13 mouse cellular contexts compared by ENCODE assay signal in the genomic region with DNA sequence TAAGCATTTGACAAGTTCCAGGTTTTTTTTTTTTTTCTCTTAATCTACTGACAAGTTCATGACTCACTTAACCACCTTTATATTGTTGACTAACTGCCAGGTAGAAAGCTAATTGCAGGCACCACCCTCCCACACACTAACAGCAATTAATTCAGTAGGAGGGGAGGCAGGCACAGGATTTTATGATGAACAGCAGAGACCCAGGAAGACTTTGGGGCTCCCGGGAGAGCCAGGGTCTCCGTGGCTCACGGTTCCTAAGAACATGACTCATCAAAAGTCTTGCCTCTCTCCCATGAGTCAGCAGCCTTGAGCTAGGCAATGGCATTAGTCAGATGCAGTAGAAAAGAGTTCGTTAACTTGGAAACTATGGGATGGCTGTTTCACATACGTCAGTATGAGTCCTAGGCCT.
DNase-seq lines count a peak whose midpoint lies in the region; ATAC-seq and TF ChIP-seq lines count a peak whose summit lies in the region.
"Had no signal": no experiment of that assay in that cellular context is flagged by ENCODE, and none has a peak within 500 bp of the region (broad histone marks: within the 10 kb centered on the region; RNA-seq: fewer than 3 reads in every experiment).

No protein-coding gene starts in this region.

- WGBS in intestine, postnatal 0 days: 47% methylated on average over 5 of the region's 5 CpGs

- no peak for TF ChIP-seq CTCF in Patski (IDR thresholded peaks at IDR 0.05)
- no peak for TF ChIP-seq CTCF in intestine, postnatal 0 days (IDR thresholded peaks at IDR 0.05; ENCODE audit: low read depth)

- peak; percentile 52; the same call in 1 of the 2 replicates for ATAC-seq in frontal cortex, adult (ENCODE audit: low TSS enrichment)
- peak; percentile 73 for ATAC-seq in Patski
- peak; percentile 39 for ATAC-seq in intestine, postnatal 0 days

- CTCF ChIA-PET in Patski (lab: Charles Lee): no interaction called here

- peak overlapping the region; percentile 41; the same call in 1 of the 2 replicates for H3K27ac ChIP-seq in intestine, postnatal 0 days (ENCODE audit: low read depth, low read length)
- H3K27ac ChIP-seq: embryonic facial prominence, embryonic 10.5 days; forebrain, embryonic 12.5 days had no signal

- H3K4me3 ChIP-seq in intestine, postnatal 0 days (ENCODE audit: low read depth, low read length): no peak overlapping the region
- H3K4me3 ChIP-seq: embryonic facial prominence, embryonic 10.5 days; forebrain, embryonic 12.5 days had no signal

- no peak overlapping the region for H3K9ac ChIP-seq in intestine, postnatal 0 days (ENCODE audit: low read depth, low read length)
- H3K9ac ChIP-seq: forebrain, embryonic 12.5 days had no signal

- H3K36me3 ChIP-seq in intestine, postnatal 0 days (ENCODE audit: control insufficient read depth, insufficient read depth): no peaks in the 10 kb centered on the region
- H3K36me3 ChIP-seq: embryonic facial prominence, embryonic 10.5 days; forebrain, embryonic 12.5 days had no signal

- H3K27me3 ChIP-seq in Patski: no peaks in the 10 kb centered on the region
- H3K27me3 ChIP-seq in intestine, postnatal 0 days (replicated peaks; ENCODE audit: control insufficient read depth, insufficient read depth, low read length): no peaks in the 10 kb centered on the region
- H3K27me3 ChIP-seq: forebrain, embryonic 12.5 days had no signal

- no peaks in the 10 kb centered on the region for H3K9me3 ChIP-seq in intestine, postnatal 0 days (ENCODE audit: control insufficient read depth)
- H3K9me3 ChIP-seq: embryonic facial prominence, embryonic 10.5 days; forebrain, embryonic 12.5 days had no signal

- POLR2A ChIA-PET in Patski (lab: Charles Lee): no interaction called here

- H3K4me2 ChIP-seq in intestine, postnatal 0 days (replicated peaks; ENCODE audit: low read depth): peak overlapping the region; percentile 38; the same call in 1 of the 2 replicates
- H3K4me2 ChIP-seq: forebrain, embryonic 12.5 days had no signal

- in situ Hi-C loops in Patski (cut with MboI; ENCODE audit: low pct_unique_long_range_greater_than_20kb): loop anchor here (5.0 kb wide), 1 partner anchor 76 kb away; a partner anchor contains a TSS

- no peak for DNase-seq in frontal cortex, postnatal 14 days (ENCODE audit: low spot score in 2 of 2)
- peak; percentile 88 for DNase-seq in 3T3-L1 (ENCODE audit: low read depth, low spot score)
- peak; percentile 64 for DNase-seq in Patski (ENCODE audit: low read depth, low spot score)
- no peak for DNase-seq in kidney, adult 11 months
- DNase-seq in urinary bladder, adult 18-20 months (ENCODE audit: low spot score in 2 of 2): no peak
- DNase-seq in cerebellum, postnatal 25 days: no peak
- DNase-seq: cerebellum, adult 11 months; gastrocnemius, postnatal 10 days; right cerebral cortex, postnatal 4 days had no signal

- 0 out of 2 replicates have a peak, but pooled peaks cover 4% of the 10 kb centered on the region for H3K4me1 ChIP-seq in intestine, postnatal 0 days (replicated peaks; ENCODE audit: control insufficient read depth, insufficient read depth, low read length)
- H3K4me1 ChIP-seq: forebrain, embryonic 12.5 days had no signal

Comparison
In these comparisons a context has a peak if more than half of its experiments do, and no peak if none do; other contexts are left out.
1. DNase-seq: peak in 3T3-L1 (single experiment) and Patski (single experiment); none in frontal cortex, postnatal 14 days (0 of 2), kidney, adult 11 months (single experiment), urinary bladder, adult 18-20 months (0 of 2) and cerebellum, postnatal 25 days (0 of 2).
2. Peak in every context shown above with its lines, with median percentiles within 50 percentile points of each other: ATAC-seq.